Comparison of ENCODE assay signal across 27 mouse cellular contexts in genomic region chr11:112346089-112346488, GRCm38 (mm10).
"Had no signal": no experiment of that assay in that cellular context is flagged by ENCODE, and none has a peak within 500 bp of the region (broad histone marks: within the 10 kb centered on the region; RNA-seq: fewer than 3 reads in every experiment).

No protein-coding gene starts in this region.

- H3K36me3 ChIP-seq: embryonic facial prominence, embryonic 10.5 days; embryonic facial prominence, embryonic 12.5 days; embryonic facial prominence, embryonic 13.5 days; embryonic facial prominence, embryonic 15.5 days; forebrain, embryonic 10.5 days; forebrain, embryonic 12.5 days; forebrain, embryonic 15.5 days had no signal

- H3K27me3 ChIP-seq: embryonic facial prominence, embryonic 12.5 days; embryonic facial prominence, embryonic 13.5 days; embryonic facial prominence, embryonic 15.5 days; forebrain, embryonic 12.5 days; forebrain, embryonic 13.5 days; forebrain, embryonic 15.5 days had no signal

- H3K4me3 ChIP-seq: embryonic facial prominence, embryonic 10.5 days; embryonic facial prominence, embryonic 12.5 days; embryonic facial prominence, embryonic 13.5 days; embryonic facial prominence, embryonic 15.5 days; erythroblast, embryonic 14.5 days; forebrain, embryonic 10.5 days; forebrain, embryonic 12.5 days; forebrain, embryonic 13.5 days; forebrain, embryonic 15.5 days; gastrocnemius, adult 2 months; heart, adult 2 months had no signal

- DNase-seq: cerebellum, adult 2 months; cerebellum, adult 8-10 months; cerebellum, adult 9-10 months; cerebellum, adult 9-11 months; cerebellum, postnatal 10 days; cerebellum, postnatal 14 days; cerebellum, postnatal 25 days; cerebellum, postnatal 36 days; forebrain, postnatal 0 days; gastrocnemius, adult 2 months; gastrocnemius, postnatal 10 days; gastrocnemius, postnatal 14 days; gastrocnemius, postnatal 36 days; heart, adult 11 months; heart, adult 18-20 months; heart, adult 2 months had no signal

- H3K4me1 ChIP-seq: embryonic facial prominence, embryonic 12.5 days; embryonic facial prominence, embryonic 13.5 days; embryonic facial prominence, embryonic 15.5 days; forebrain, embryonic 12.5 days; forebrain, embryonic 13.5 days; forebrain, embryonic 15.5 days had no signal

- H3K9ac ChIP-seq: embryonic facial prominence, embryonic 12.5 days; embryonic facial prominence, embryonic 13.5 days; embryonic facial prominence, embryonic 15.5 days; forebrain, embryonic 12.5 days; forebrain, embryonic 13.5 days; forebrain, embryonic 15.5 days; forebrain, postnatal 0 days had no signal

- H3K27ac ChIP-seq: embryonic facial prominence, embryonic 10.5 days; embryonic facial prominence, embryonic 12.5 days; embryonic facial prominence, embryonic 13.5 days; embryonic facial prominence, embryonic 15.5 days; forebrain, embryonic 10.5 days; forebrain, embryonic 12.5 days; forebrain, embryonic 13.5 days; forebrain, embryonic 15.5 days; gastrocnemius, adult 2 months; heart, adult 2 months had no signal

- H3K4me2 ChIP-seq: embryonic facial prominence, embryonic 12.5 days; embryonic facial prominence, embryonic 13.5 days; embryonic facial prominence, embryonic 15.5 days; forebrain, embryonic 12.5 days; forebrain, embryonic 13.5 days; forebrain, embryonic 15.5 days had no signal

- H3K9me3 ChIP-seq: embryonic facial prominence, embryonic 10.5 days; embryonic facial prominence, embryonic 12.5 days; embryonic facial prominence, embryonic 13.5 days; embryonic facial prominence, embryonic 15.5 days; forebrain, embryonic 10.5 days; forebrain, embryonic 12.5 days; forebrain, embryonic 13.5 days; forebrain, embryonic 15.5 days had no signal

- ATAC-seq: forebrain, embryonic 13.5 days; forebrain, embryonic 14.5 days; forebrain, embryonic 15.5 days; forebrain, embryonic 16.5 days; forebrain, postnatal 0 days had no signal
